Mouse (Mus musculus) heart, embryonic 12.5 days (tissue): ENCODE results near the gene Sbf2. TPM values are rescaled to one million over a fixed set of nuclear protein-coding genes. Genes with fewer than 3 reads are reported as not detected.
"Not testable (repeated sequence)": the region's sequence is repeated elsewhere in the genome, so short reads cannot be mapped to it uniquely, and the experiment has no call there.

Experiments used
- ATAC-seq: fragments of 200-750 bp; cut with Nextera tagmentation; 2 replicates; pipeline ENCODE4 v1.8.0; 2017; ENCODE audit warnings: moderate TSS enrichment, moderate library complexity; ENCODE audit not compliant: insufficient number of reproducible peaks, low FRiP score
- H3K27ac ChIP-seq: fragments of 300-500 bp; sonication (generic); 2 replicates; pipeline ENCODE4 v1.5.1; 2016; ENCODE audit warnings: mild to moderate bottlenecking, moderate library complexity; ENCODE audit not compliant: poor library complexity, severe bottlenecking
- H3K27me3 ChIP-seq: fragments of 300-500 bp; sonication (generic); replicated peaks from 2 replicates; pipeline ENCODE4 v1.6.1; 2016; ENCODE audit warnings: mild to moderate bottlenecking, moderate library complexity
- H3K36me3 ChIP-seq: fragments of 300-500 bp; sonication (generic); 2 replicates; pipeline ENCODE4 v1.6.1; 2016; ENCODE audit warnings: mild to moderate bottlenecking, moderate library complexity
- H3K4me1 ChIP-seq: fragments of 300-500 bp; sonication (generic); replicated peaks from 2 replicates; pipeline ENCODE4 v1.6.1; 2016; ENCODE audit warnings: mild to moderate bottlenecking
- H3K4me2 ChIP-seq: fragments of 300-500 bp; sonication (generic); 2 replicates; pipeline ENCODE4 v1.6.1; 2016; ENCODE audit warnings: mild to moderate bottlenecking, moderate library complexity
- H3K4me3 ChIP-seq: fragments of 300-500 bp; sonication (generic); 2 replicates; pipeline ENCODE4 v1.5.1; 2016; ENCODE audit warnings: mild to moderate bottlenecking
- H3K9ac ChIP-seq: fragments of 300-500 bp; sonication (generic); 2 replicates; pipeline ENCODE4 v1.6.1; 2016; ENCODE audit warnings: mild to moderate bottlenecking, moderate library complexity
- H3K9me3 ChIP-seq: fragments of 300-500 bp; sonication (generic); replicated peaks from 2 replicates; pipeline ENCODE4 v1.6.1; 2016; ENCODE audit warnings: mild to moderate bottlenecking, moderate library complexity
- WGBS: fragments of 180-500 bp; shearing (Covaris S2); methylation state at CpG from one replicate; pipeline ENCODE4 v1.1.7; 2016; 5-methylcytosine and 5-hydroxymethylcytosine counted together
- polyA plus RNA-seq: library from polyadenylated mRNA; unstranded; fragments of >200 nt; fragmentation: Nextera tagmentation; extraction: Ambion mirVana; gene quantifications from 2 replicates; pipeline ENCODE4 v1.2.1, GENCODE M21; 2016

Gene Sbf2
- polyA plus RNA-seq, 1 experiment from 2014 or later = 39.2 TPM

DNA sequence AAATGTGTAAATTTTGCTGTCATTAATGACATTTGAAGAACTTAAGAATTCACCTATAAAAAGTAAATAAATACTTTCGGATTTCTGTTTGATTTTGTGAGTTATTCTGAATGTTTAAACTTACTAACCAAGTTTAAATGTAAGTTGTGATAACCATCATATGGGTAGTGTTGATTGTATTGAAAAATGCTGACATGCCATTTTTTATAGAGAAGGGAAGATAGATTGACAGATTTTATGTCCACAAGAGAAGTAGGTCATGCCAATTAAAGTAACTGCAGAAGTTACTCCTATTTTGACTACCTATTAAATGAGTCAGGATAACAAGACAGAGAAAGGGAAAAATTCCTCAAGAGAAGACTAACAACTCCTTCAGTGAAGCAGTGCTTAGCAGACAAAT is 53.1 kb downstream of the Sbf2 start:
- no peak for ATAC-seq
- H3K36me3 ChIP-seq = peaks cover 7% of the 10 kb centered on the region
- H3K27ac ChIP-seq = no peak overlapping the region
- 88% methylated on average over 1 of the region's 1 CpGs for WGBS
- no peaks in the 10 kb centered on the region for H3K27me3 ChIP-seq
- H3K9me3 ChIP-seq = no peaks in the 10 kb centered on the region
- H3K4me1 ChIP-seq = peaks cover 12% of the 10 kb centered on the region
- H3K4me2 ChIP-seq = no peak overlapping the region
- H3K9ac ChIP-seq = no peak overlapping the region
- no peak overlapping the region for H3K4me3 ChIP-seq

DNA sequence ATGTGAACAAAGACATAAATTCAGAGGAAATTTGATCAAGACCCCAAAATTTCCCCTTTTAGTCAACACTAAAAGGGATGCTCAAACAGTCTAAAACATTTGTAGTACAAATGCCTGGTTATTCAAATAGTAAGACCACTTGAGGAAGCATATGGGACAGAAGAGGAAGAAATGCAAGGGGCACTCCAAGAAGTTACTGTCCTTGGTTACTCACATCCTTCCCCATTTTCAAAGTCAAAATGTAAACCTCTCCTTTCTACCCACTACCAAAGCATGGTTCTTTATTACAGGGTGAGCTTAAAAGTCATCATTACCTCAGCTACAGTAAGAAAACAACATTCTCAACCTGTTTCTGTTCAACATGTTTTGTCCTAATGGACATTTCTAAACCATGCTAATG is 57.7 kb downstream of the Sbf2 start:
- peaks cover 12% of the 10 kb centered on the region for H3K4me1 ChIP-seq
- no peak overlapping the region for H3K4me2 ChIP-seq
- no peaks in the 10 kb centered on the region for H3K9me3 ChIP-seq
- ATAC-seq = no peak
- no peak overlapping the region for H3K9ac ChIP-seq
- no peak overlapping the region for H3K27ac ChIP-seq
- H3K36me3 ChIP-seq = peaks cover 7% of the 10 kb centered on the region
- H3K4me3 ChIP-seq = no peak overlapping the region
- H3K27me3 ChIP-seq = no peaks in the 10 kb centered on the region

GRCm38 (mm10) chr7:110556221-110556620 is 58.5 kb downstream of the Sbf2 start:
- H3K4me3 ChIP-seq = no peak overlapping the region
- H3K9ac ChIP-seq = no peak overlapping the region
- H3K4me1 ChIP-seq = peaks cover 12% of the 10 kb centered on the region
- no peak overlapping the region for H3K27ac ChIP-seq
- H3K27me3 ChIP-seq = no peaks in the 10 kb centered on the region
- H3K36me3 ChIP-seq = peaks cover 7% of the 10 kb centered on the region
- ATAC-seq = no peak
- no peak overlapping the region for H3K4me2 ChIP-seq
- H3K9me3 ChIP-seq = no peaks in the 10 kb centered on the region

- Histone ChIP-seq H3K9me3 (no peaks in the 10 kb centered on the region), H3K4me2 (no peak overlapping the region), H3K4me3 (no peak overlapping the region), H3K27me3 (no peaks in the 10 kb centered on the region), H3K4me1 (peaks cover 12% of the 10 kb centered on the region), H3K9ac (no peak overlapping the region), H3K36me3 (peaks cover 7% of the 10 kb centered on the region), H3K27ac (no peak overlapping the region)
- 76% methylated on average over 1 of the region's 1 CpGs for WGBS
- no peak for ATAC-seq
These were observed 59.5 kb downstream of the Sbf2 start for GRCm38 (mm10) chr7:110555260-110555659.

DNA sequence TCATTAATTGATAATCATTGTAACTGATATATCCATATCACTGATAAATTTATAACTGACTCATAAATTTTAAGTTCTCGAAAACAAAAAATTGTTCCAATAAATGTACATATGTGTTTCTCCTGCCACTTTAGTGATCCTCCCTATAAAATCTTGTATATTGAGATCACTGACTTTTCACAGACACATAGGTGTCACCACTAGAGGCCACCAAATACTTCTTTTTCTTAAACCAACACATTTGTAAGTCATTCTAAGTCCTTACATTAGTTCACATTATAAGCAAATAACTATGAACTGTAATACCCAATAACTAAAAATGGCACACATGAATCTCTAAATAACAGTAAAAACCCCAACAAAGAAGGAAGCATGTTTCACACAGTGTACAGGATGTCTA is 66.5 kb downstream of the Sbf2 start:
- H3K36me3 ChIP-seq = no peaks in the 10 kb centered on the region
- H3K4me1 ChIP-seq = no peaks in the 10 kb centered on the region
- no peak overlapping the region for H3K4me2 ChIP-seq
- H3K4me3 ChIP-seq = no peak overlapping the region
- no peak overlapping the region for H3K9ac ChIP-seq
- ATAC-seq = no peak
- 67% methylated on average over 1 of the region's 1 CpGs for WGBS
- H3K27ac ChIP-seq = no peak overlapping the region
- H3K27me3 ChIP-seq = no peaks in the 10 kb centered on the region
- H3K9me3 ChIP-seq = no peaks in the 10 kb centered on the region

GRCm38 (mm10) chr7:110543341-110543740 is 71.4 kb downstream of the Sbf2 start:
- WGBS = 87% methylated on average over 6 of the region's 6 CpGs
- Histone ChIP-seq H3K36me3 (no peaks in the 10 kb centered on the region), H3K27me3 (no peaks in the 10 kb centered on the region), H3K4me3 (no peak overlapping the region), H3K27ac (no peak overlapping the region), H3K4me2 (no peak overlapping the region), H3K9ac (no peak overlapping the region), H3K4me1 (no peaks in the 10 kb centered on the region), H3K9me3 (no peaks in the 10 kb centered on the region)
- ATAC-seq = no peak

GRCm38 (mm10) chr7:110539266-110539665 is 75.5 kb downstream of the Sbf2 start:
- H3K4me3 ChIP-seq = no peak overlapping the region
- no peak overlapping the region for H3K4me2 ChIP-seq
- H3K9me3 ChIP-seq = no peaks in the 10 kb centered on the region
- no peak overlapping the region for H3K27ac ChIP-seq
- WGBS = 52% methylated on average over 2 of the region's 2 CpGs
- no peak overlapping the region for H3K9ac ChIP-seq
- H3K4me1 ChIP-seq = no peaks in the 10 kb centered on the region
- no peaks in the 10 kb centered on the region for H3K27me3 ChIP-seq
- no peaks in the 10 kb centered on the region for H3K36me3 ChIP-seq
- no peak for ATAC-seq

DNA sequence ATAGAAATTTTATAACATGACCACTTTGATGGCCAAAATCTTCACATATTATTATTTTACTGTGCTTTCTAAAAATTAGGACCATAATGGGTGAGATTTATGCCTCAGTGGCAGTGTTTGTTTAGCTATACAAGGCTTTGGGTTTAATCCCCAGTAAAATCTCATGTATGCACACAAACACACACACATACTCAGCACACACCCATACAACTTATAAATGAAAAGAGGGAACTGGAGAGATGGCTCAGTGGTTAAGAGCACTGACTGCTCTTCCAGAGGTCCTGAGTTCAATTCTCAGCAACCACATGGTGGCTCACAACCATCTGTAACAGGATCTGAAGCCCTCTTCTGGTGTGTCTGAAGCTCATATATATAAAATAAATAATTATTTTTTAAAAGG is 84.4 kb downstream of the Sbf2 start:
- H3K4me2 ChIP-seq, H3K4me3 ChIP-seq, ATAC-seq, H3K4me1 ChIP-seq, H3K9ac ChIP-seq, H3K36me3 ChIP-seq, H3K27me3 ChIP-seq, H3K27ac ChIP-seq, H3K9me3 ChIP-seq: not testable (repeated sequence)

GRCm38 (mm10) chr7:110525090-110525775 is 89.5 kb downstream of the Sbf2 start:
- Histone ChIP-seq H3K27ac (no peak overlapping the region), H3K4me1 (peaks cover 11% of the 10 kb centered on the region), H3K4me2 (no peak overlapping the region), H3K9ac (no peak overlapping the region), H3K4me3 (no peak overlapping the region), H3K27me3 (no peaks in the 10 kb centered on the region), H3K36me3 (no peaks in the 10 kb centered on the region), H3K9me3 (no peaks in the 10 kb centered on the region)
- ATAC-seq = no peak
- WGBS = 58% methylated on average over 1 of the region's 1 CpGs

GRCm38 (mm10) chr7:110516241-110517220 is 98.2 kb downstream of the Sbf2 start:
- Histone ChIP-seq H3K27ac (no peak overlapping the region), H3K4me3 (no peak overlapping the region), H3K36me3 (no peaks in the 10 kb centered on the region), H3K27me3 (no peaks in the 10 kb centered on the region), H3K9ac (no peak overlapping the region), H3K4me1 (no peaks in the 10 kb centered on the region), H3K4me2 (no peak overlapping the region), H3K9me3 (no peaks in the 10 kb centered on the region)
- no peak for ATAC-seq
- WGBS = 86% methylated on average over 2 of the region's 2 CpGs

DNA sequence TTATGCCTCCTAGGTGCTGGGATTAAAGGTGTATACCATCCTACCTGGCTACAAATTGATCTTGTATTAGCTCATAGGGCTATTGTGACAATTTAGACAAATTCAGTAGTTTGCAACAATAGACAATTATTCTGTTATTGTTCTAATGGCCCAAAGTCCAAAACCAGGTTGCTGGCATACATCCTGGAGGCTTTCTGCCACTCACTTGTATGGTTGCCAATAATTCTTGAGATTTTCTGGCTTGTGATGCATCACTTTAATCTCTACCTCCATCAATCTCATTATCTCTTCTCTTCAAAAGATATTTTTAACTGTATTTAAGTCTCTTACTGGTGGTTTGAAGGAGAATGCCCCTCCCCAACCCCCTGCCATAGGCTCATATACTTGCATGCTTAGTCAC is 100.6 kb downstream of the Sbf2 start:
- H3K4me2 ChIP-seq = no peak overlapping the region
- ATAC-seq = no peak
- H3K4me1 ChIP-seq = no peaks in the 10 kb centered on the region
- H3K36me3 ChIP-seq = no peaks in the 10 kb centered on the region
- no peak overlapping the region for H3K27ac ChIP-seq
- H3K4me3 ChIP-seq = no peak overlapping the region
- no peaks in the 10 kb centered on the region for H3K27me3 ChIP-seq
- H3K9ac ChIP-seq = no peak overlapping the region
- no peaks in the 10 kb centered on the region for H3K9me3 ChIP-seq
